Mouse (Mus musculus): ENCODE measurements around the gene Iqcf1.

GRCm38 (mm10) chr9:106519433-106519832 lies 19.7 kb downstream of the Iqcf1 start:
- TF ChIP-seq CTCF (IDR thresholded peaks at IDR 0.05; ENCODE audit: low read depth, low read length) (no peak), POLR2A (IDR thresholded peaks at IDR 0.05; ENCODE audit: borderline replicate concordance, low read depth, low read length) (no peak)
